Mouse (Mus musculus): ENCODE results near the gene Myt1l.
A peak's percentile ranks its signal among the peaks of the same experiment; 100 is the strongest.

The Myt1l gene

DNA sequence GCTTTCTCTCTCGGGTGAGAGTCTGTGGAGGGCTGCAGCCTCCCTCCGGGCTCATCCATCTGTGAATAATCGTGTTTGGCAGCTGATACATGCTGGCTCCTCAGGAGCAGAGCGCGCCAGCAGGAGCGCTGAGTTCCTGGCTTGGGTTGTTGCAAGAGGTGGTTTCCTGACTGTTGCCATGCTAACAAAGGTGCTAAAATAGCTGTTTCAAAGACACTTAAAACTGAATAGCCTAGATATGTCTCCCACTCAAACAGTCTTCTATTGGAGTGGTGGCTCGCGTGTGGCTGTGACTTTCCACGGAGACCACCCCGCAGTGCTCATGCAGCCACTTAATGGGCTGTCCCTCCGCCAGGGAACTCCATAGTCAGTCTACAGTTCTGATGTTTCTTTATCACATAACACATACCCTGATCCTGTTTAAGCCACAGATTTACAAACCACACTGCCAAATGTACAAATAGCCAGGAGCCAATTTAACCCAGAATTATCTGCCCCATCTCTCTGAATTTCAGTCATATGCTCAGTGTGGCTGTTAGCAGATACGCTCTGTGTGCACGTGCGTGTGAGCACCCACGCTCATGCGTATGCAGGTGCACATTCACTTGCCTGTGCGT, 195.6 kb downstream of the Myt1l start:
- no peak for DNase-seq (ENCODE audit: low read depth, low spot score)

DNA sequence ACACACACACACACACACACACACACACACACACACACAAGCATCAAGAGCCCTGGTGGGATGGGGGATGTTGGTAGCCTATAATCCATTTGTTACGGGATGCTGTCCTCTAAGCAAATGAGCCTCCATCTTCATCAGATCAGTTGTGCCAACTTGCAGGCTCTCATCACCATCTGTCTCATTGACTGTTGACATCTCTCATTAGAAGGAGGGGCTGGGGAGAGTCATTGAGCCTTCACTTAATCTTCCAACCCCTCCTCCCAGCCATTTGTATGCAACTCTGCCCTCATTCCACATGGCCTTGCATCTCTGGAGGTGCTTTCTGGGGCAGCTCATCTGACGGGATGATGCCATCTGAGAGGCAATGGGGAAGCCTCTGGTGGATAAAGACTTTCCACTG, 200.1 kb downstream of the Myt1l start:
- no peak for DNase-seq (ENCODE audit: low read depth, low spot score)

DNA sequence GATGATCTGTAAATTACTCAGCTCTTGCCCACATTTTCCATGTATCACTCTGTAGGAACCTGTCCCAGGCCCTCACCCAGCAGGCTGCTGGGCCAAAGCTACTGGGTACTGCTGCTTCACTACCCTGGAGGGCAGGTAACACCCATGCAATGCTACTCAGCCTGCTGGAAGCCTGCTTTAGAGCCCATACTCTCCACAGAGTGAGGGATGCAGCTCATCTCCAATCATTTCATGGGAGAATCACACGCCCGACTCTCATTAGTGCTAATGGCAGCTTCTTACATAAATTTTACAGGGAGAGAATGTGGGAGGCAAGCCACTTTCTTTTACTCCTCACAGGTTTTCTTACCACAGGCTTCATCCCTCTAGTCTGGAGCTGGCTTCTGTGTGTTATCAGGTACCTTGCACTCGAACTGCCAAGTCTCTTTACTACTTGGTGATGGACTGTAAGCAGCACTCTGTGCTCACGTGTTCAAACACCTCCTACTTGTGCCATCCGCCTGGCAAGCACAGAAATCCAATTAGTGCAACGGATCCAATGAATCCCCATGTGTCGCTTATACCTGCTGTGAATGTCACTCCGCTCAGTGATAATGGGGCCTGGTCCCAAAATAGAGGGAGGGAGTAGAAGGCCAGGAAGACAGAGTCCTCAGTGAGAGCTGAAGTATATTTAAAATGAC, 212.3 kb downstream of the Myt1l start:
- no peak for DNase-seq (ENCODE audit: low read depth, low spot score)

DNA sequence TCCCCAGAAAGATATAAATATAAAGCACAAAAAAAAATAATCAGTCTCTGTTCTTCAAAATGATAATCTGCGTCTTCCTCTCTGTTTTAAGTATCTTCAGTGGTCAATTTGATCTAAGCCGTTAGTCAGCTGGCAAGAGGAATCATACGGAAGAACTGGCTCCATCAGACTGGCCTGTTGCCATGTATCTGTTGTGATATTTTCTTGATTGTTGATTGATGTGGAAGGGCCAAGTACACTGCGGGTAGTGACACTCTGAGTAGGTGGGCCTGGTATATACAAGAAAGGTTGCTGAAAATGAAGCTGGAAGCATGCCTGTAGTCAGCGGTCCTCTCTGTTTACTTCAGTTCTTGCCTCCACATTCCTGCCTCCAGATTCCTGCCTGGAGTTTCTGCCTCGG, 213.0 kb downstream of the Myt1l start:
- no peak for DNase-seq (ENCODE audit: low read depth, low spot score)

DNA sequence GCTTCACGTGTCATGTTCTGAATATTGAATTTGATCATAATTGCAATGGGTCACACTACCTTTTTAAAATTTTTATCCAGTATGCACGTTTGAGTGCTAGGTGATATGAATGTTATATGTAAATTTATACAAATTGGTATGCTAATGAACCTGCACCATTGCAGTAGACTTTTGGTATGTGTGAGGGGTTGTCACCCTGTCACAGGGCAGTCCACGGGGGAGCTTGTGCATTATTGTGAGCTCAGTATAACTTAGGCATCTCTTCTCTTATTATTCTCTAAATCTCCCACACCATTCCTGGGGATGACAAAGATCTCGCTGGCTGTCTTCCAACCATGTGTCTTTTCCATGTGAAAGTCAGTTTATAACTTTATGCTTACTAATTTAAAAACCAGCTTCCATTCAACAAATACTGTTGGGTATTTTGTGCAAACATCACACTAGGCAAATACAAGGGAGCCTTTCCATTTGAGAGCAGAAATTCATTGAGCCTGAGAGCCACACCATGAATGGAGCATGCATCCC, 222.5 kb downstream of the Myt1l start:
- no peak for DNase-seq (ENCODE audit: low read depth, low spot score)

DNA sequence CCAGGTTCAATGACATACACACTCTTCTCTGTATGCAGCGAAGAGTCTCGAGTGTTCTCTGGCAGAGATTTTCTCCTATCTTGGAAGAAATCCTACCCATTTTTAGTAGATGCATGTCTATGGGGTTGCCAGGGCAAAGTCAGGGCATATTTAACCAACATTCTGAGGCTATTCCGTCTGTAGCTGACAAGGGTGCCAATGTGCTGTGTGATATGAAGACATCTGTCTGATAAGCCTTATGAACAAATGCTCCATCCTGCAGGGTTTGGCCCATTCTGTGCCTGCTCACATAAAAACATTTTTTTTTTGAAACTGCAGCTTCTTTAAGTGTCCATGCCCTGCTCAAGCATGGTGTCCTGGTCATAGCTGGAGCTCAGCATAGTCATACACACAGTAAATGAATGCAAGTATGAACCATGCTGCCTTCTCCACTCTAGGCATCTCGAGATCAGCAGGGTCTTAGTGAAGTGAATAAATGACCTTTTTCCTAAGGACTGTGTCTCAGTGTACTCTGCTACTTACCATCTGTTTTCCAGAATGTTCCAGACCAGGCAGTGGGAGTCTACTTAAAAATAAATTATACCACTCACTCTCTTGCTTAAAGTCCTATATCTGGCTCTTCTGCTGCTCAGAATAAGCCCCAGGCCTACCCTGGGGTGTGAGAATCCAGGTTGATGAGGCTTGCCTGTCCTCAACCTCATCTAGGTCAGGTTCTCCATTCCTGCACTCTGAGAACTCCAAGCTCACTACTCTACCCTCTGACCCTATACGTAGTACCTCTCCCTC, 227.1 kb downstream of the Myt1l start:
- no peak for DNase-seq (ENCODE audit: low read depth, low spot score)

DNA sequence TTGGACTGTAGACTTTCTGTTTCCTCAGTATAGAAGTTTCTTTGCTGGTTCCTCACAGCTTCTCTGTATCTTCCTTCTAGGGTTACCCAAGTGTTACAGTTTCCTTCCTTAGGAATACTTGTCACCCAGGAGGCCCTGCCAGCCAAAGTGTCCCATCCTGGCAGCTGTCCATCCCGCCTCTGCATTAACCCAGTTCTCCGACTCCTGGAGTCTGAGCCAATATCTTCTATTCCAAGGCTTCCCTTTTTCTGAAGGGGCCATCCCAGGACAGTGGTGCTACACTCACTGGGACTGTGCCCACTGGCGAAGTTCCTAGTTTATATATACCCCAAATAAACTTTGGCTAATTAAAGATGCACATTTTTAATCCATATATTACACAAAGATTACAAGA, 227.7 kb downstream of the Myt1l start:
- no peak for DNase-seq (ENCODE audit: low read depth, low spot score)

DNA sequence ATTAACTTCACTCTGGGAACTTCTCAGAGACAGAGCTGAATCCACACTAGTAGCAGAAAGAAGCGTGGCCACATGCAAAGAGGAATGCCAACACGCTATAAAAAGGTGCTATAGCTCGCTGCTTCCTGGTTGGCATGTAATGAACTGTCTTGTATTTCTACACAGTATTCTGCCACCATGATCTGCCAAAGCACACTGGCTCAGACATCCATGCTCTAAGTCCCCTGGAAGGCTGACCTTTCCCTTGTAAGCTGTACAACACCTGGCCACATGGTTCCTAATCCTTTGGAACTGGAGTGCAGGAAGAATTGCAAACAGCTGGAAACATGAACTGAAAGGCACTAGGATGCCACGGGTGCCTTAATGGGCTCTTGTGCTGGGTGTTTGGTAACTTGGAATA, 232.4 kb downstream of the Myt1l start:
- peak; percentile 48 for DNase-seq (ENCODE audit: low read depth, low spot score)

DNA sequence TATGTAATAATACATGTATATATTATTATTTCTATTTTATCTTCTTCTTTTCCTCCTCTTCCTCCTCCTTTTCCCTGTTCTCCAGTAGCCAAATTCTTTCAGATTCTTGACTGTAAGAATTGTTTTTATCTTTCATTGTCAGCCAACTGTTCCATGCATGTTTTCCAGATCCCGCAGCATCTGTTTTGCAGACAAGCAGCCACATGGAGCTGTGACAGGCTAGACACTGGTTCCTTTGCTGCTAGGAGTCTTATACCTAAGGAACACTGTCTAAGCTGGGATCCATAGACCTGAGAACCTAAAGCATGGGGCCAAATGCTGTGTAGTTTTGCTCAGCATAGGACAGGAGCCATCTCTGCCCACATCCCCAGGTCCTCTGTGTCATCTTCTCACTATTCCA, 238.0 kb downstream of the Myt1l start:
- DNase-seq (ENCODE audit: low read depth, low spot score): no peak

DNA sequence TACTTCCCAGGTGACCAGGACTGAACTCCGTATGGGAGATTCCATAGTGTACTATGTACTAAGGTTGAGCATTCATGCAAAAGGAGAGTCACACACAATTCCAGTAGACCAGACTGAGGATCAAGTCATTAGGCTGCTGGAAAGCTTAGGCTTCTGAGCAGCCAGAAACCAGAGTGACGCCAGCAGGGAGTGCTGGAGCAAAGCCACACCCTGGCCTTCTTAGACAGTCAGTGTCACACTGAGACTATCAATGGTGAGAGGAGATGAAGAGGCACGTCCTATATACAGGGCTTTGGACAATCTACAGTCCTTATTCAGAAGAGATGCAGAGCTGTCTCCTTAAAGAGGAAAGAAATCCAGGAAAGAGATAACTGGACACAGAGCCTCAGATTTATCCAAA, 243.6 kb downstream of the Myt1l start:
- no peak for DNase-seq (ENCODE audit: low read depth, low spot score)

DNA sequence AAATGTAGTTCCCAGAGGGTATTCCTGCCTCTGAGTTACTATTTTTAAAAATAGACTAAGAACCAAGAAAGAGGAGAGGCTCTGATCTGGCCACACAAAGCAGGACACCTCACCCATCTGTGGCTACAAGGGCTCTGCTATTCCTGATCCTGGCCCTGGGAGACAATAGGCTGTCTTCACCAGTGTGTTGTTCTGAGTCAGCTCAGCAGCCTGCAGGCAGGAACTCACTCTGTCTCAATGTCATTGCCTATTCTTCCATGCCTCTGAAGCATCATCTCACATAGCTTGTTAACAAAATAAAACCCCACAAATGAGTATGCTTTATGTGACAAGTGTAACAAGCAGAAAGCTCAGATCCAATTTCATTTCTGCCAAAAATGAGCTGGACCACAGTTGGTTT, 244.2 kb downstream of the Myt1l start:
- DNase-seq (ENCODE audit: low read depth, low spot score): no peak

DNA sequence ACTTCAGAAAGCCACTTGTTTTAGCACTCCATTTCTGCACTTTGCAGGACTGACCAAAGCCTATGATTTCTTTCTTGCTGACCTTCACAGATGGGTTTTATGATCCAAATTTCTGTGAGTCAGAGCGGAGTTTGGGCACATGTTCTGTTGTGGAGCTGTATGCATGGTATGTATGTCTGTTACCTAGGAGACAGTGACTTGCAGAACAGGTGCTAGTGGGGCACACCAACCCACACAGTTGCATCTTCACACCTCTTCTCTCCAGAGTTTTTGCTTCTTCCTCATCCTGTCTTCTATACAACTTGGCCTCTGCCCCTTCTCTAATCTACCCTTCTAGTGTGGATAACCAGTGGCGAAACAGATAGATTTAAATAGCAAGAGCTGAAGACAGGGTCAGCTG, 250.7 kb downstream of the Myt1l start:
- DNase-seq (ENCODE audit: low read depth, low spot score): no peak

DNA sequence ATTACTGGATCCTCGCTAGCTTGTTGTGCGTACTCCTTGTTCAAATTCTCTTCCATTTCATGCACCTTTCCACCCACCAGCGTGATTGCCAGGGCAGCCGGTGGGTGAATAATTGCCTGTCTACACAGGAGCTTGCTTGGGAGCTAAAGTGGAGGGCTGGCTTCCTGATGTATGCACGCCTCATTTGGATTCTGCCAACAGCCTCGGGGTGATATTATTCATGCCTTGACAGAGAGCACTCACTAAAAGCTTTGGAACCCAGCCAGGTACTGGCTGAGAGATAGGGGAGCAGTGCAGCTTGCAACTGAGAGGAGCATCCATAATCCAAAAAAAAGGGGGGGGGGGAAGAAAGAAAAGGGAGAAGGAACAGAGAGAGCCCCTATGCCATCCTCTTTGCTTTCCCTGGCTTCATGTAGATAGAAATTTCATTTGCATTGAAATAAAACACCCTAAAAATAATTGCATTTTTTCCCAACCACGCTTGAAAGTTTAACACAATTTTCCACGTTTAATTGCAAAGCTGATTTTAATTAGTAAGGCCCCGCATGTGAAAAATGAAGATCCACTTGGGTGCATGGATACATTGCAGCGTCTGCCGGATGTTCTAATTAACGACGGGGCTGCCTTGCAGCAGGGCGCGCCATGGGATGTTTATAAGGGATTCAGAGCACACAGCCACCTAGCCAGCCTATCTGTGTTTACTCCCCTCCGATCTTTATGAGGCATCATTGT, 261.3 kb downstream of the Myt1l start:
- DNase-seq (ENCODE audit: low read depth, low spot score): peak; percentile 62

DNA sequence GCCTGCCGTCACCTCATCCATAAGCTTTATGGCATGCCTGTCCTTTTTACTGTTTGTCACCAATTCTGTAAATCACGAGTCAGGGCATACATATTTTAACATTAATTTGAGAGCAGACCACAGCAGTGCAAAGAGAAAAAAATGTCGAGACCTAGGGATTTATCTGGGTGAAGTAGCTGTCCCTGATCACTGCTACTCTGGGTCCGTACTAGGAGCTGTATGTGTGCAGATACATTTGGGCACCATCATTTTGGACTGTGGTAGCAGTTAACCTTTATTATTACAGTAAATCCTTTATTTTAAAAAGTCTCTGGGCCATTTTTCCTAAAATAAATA, 261.8 kb downstream of the Myt1l start:
- no peak for DNase-seq (ENCODE audit: low read depth, low spot score)

DNA sequence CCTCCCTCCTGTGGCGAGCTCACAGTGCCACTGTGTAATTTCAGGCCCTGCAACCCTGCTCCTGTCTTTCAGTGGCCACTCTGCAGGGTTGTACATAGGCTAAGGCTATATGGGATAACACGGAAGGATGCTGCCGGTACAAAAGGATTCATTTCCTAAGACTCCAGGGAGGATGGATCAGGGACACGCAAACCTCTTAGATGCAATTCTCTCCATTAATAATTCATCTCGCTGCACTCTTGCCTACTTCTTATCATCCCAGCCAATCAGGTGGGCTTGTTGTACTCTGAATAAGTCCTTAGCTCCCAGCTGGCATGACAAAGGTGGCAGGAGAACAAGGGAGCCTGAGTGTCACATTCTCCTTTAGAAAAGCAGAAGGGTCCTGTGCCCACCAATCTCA, 264.8 kb downstream of the Myt1l start:
- DNase-seq (ENCODE audit: low read depth, low spot score): no peak

DNA sequence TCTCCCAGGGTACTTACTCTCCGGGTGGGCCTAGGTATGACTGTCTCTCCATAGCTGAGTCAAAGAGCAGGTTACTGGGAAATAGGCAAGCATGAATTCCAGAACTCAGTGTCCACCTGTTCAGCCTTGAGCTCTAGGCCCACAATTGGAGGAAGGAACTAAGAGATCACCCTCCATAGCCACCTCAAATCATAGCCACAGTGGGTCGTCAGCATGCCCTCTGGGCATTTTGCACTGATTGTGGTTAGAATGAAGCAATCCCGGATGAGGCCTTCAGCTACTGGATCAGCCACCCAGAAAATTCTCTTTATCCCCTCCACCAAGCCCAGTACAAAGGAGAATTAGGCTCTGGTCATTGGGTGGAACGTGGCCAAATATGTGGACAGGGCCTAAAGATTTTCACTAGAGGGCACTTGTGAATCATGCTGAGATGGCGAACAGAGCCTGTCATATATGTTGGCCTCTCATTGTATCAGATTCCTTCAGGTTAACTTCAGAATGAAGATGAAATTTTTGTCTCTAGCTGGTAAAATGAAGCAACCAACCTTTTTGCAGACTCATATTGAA, 267.0 kb downstream of the Myt1l start:
- no peak for DNase-seq (ENCODE audit: low read depth, low spot score)

DNA sequence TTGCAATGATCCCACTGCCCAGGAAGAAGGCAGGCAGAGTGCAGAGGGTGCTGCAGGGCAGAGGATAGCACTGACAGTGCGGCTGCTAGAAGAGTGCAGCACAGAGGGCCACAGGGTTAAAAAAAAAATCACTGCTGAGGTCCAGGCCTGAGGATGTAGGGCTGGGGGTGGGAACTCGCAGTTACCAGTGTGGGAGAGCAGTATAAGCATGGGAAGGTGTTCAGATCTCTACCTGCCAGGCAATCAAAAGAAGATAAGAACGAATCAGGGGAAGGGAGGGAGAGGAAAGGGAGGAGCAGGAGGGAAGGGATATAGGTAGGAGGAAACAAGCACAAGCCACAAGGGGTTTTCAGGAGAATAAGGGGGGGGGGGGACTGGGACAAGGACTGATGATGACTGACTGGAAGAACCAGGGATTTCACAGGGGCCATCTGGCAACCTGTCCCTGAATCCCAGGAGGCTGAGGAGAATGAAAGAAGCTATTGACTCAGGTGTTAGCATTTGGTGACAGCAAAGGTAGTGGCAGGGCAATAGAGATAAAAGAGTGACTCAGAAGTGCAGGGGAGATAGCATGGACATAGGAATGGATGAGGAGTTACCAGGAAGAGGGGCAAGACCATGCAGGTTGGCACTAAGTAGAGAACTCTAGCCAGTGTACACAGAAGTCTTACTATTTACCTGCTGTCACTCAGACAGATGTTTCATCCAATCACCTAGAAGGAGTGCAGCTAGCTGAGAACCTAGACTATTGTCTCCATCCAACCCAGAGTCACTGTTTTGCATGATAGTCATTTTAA, 270.6 kb downstream of the Myt1l start:
- DNase-seq (ENCODE audit: low read depth, low spot score): no peak

DNA sequence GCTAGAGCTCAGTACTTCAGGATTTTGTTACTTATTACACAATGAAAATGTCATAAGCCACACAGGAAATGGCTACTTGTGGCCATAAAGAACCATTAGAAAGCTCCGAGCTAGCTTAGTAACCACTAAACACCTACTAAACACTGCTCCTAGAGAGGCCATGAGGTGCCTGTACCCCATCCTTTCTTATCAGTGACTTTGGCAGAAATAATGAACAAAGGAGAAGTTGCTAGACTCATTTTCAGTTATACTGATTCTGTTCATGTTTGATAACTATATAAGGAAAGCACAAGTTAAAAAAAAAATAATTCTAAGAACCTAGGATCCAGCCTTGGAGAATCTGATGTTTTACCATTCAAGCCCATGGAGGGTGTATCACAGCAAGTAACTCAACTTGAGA, 278.2 kb downstream of the Myt1l start:
- DNase-seq (ENCODE audit: low read depth, low spot score): no peak

DNA sequence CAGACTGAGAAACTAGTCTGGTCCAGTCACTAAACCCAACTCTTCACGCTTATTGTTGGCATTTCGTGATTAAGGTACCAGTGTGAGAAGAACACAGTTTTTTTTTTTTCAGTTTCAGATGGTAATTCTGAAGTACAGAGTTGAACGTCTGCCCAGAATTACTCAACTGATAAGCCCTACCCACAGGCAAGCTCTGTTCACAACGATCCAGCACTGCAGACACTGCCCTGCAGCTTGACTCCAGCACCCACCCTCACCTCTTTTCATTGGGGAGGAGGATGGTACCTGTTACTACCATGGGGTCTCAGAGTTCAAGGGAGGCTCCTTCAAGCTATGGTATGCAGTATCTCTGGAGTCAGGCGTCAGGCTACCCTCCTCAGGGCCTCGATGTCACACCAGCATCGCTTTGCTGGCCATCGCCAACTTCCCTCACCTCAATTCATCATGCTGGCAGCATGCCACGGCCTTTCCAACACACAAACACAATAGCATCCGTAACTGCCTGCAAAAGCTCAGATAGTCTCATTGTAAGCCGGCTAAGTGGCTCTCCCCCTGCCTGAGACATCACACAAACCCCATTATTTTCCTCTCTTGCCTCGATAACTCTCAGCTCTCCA, 281.5 kb downstream of the Myt1l start:
- no peak for DNase-seq (ENCODE audit: low read depth, low spot score)

DNA sequence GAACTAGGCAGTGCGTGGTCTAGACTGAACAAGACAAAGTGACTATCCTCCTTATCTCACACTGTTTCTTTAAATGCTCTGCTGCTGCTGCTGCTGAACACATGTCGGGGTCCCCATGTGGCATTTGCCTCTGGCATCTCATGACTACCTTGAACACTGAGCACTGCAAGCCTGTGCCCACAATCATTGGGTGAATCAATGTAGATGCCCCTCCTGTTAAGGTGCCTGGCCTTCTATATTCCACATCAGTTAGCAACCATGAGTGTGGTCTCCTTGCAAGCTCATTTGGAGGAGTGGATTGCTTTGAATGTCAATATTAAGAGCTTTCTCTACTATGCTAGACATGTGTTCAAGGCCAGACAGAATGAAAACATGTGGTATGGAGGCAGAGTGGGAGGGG, 287.3 kb downstream of the Myt1l start:
- DNase-seq (ENCODE audit: low read depth, low spot score): no peak

DNA sequence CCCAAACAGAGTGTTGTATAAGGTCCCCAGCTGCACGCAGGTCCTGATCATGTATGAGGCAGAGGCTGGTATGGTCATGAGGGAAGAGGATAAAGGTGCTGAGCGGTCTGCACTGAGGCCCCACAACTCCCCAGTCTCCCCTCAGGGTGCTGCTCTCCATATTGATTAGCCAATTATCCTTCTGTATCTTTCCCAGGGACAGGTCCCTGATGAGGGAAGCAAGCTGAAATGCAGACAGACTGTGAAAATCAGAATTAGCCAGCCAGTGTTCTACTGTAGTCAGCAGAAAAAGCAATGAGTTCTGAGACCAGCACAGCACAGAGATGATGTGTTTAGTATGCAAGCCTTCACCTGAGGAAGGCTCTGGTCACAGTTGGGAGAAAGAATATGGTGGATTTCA, 287.9 kb downstream of the Myt1l start:
- DNase-seq (ENCODE audit: low read depth, low spot score): no peak

Measured in forelimb bud, embryonic 11.5 days (tissue).